Mouse (Mus musculus): ENCODE data around the gene Fasn. TPM values are rescaled to one million over a fixed set of nuclear protein-coding genes. Genes with fewer than 3 reads are reported as not detected.
"Not testable (repeated sequence)": the region's sequence is repeated elsewhere in the genome, so short reads cannot be mapped to it uniquely, and the experiment has no call there.

The Fasn gene
- 125 and 139 TPM in 2 replicates for polyA plus RNA-seq (2016; fragmentation: Nextera tagmentation; extraction: Ambion mirVana)

DNA sequence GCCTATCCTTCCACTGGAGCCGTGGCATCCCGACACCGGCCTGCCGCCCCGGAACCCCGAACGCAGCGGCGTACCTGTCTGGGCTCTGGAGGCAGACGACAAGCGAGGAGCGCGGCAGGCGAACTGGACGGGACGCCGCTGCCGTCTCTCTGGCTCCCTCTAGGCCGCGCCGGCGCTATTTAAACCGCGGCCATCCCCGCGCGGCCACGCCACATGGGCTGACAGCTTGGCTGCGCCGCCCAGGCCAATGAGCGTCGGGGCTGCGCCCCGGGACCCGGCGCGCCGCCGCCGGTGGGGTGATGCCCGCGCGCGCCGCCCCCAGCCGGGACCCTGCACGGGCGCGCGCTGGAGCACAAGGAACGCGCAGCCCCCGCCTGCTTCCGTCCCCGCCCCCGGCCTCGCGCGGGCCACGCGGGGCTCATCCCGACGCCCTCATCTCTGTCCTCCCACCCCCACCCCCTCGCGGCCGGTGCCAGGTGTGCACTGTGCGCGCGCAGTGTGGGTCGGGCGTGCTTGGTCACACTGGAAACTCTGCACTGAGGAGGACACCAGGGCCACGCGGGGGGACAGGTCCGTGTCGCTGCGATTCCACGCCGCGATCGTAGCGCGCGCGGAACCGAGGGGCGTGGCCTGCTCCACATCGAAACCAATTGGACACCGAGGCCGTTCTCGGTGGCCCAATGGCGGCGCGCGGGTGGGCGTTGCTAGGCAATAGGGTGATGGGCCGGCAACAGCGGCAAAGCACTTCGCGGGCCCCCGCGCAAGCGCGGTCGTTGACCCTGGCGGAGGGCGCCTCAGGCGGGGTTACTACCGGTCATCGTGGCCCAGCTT lies at the start of gene Fasn:
Gene Fasn (minus strand): TSS at position 592 of the 831 bp plus-strand sequence.
- H3K27ac ChIP-seq: peak within 1 kb of the TSS; percentile 98
- H3K36me3 ChIP-seq: peaks cover 44% of the 10 kb centered on the region
- H3K4me1 ChIP-seq: peaks cover 48% of the 10 kb centered on the region
- H3K4me3 ChIP-seq: peak within 1 kb of the TSS; percentile 91
- peak; percentile 98 for DNase-seq (ENCODE audit: low spot score)
- WGBS: under 1% methylated on average over 109 of the region's 109 CpGs
- H3K27me3 ChIP-seq (ENCODE audit: low read depth, poor library complexity, severe bottlenecking): no peaks in the 10 kb centered on the region
- no peaks in the 10 kb centered on the region for H3K9me3 ChIP-seq (replicated peaks)

DNA sequence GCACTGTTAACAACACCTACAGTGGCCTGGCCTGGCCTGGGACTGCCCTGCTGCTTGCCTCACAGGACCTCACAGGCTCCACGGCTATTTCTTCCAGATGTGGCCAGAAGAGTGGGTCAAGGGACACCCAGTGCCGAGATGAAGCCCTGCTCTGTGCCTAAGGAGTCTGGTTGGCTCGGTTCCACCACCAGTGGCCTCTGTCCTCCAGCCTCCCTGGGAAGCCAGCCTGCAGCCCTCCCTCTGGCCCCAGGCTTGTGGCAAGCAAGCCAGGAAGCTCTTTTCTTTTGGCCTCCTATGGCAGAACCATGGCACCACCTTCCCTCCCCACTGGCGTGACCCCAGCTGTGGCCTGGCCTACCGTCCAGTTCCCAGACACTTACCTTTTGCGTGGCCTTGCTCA lies 48.9 kb upstream of the Fasn start:
- Histone ChIP-seq H3K4me3 (no peak overlapping the region), H3K9me3 (replicated peaks) (no peaks in the 10 kb centered on the region), H3K27me3 (ENCODE audit: low read depth, poor library complexity, severe bottlenecking) (no peaks in the 10 kb centered on the region), H3K27ac (peak overlapping the region; percentile 67), H3K36me3 (peaks cover 11% of the 10 kb centered on the region), H3K4me1 (peaks cover 10% of the 10 kb centered on the region)
- 75% methylated on average over 6 of the region's 6 CpGs for WGBS
- DNase-seq (ENCODE audit: low spot score): no peak

DNA sequence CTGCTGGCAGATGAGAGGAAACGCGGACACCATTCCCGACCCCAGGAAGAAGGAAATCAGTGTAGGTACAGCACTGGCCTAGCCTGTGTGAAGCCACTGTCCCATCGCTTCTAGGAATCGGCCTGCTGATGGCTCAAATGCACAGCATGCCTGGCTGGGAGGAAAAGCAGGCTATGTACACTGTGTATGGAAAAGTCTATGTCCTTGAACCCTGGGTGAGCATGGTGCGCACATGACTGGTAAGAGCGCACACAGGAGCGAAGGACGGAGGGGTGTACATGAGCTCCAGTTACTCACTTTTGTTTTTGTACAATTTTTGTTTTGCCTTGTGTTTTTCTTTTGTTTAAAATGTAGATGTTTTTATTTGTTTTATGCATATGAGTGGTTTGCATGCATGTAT lies 47.2 kb upstream of the Fasn start:
- no peak overlapping the region for H3K4me3 ChIP-seq
- WGBS: 94% methylated on average over 9 of the region's 9 CpGs
- no peaks in the 10 kb centered on the region for H3K27me3 ChIP-seq (ENCODE audit: low read depth, poor library complexity, severe bottlenecking)
- no peaks in the 10 kb centered on the region for H3K9me3 ChIP-seq (replicated peaks)
- peaks cover 3% of the 10 kb centered on the region; the same call in 1 of the 2 replicates for H3K36me3 ChIP-seq
- H3K27ac ChIP-seq: no peak overlapping the region
- no peak for DNase-seq (ENCODE audit: low spot score)
- peaks cover 10% of the 10 kb centered on the region for H3K4me1 ChIP-seq

DNA sequence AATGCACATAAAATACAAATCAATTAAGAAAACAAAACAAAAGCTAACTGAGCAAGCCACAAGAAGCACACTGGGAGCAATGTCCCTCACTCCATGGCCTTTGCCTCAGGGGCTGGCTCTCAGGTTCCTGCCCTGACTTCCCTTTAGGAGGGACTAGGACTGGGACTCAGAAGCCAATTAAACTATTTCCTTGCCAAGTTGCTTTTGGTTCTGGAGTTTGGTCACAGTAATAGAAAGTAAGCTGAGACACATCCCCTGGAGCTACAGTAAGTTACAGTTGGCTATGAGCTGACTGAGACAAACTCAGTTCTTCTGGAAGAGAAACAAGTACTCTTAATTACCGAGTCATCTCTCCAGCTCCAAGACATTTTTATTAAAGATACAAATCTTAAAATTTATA lies 41.5 kb upstream of the Fasn start:
- peaks cover 31% of the 10 kb centered on the region for H3K36me3 ChIP-seq
- H3K27me3 ChIP-seq (ENCODE audit: low read depth, poor library complexity, severe bottlenecking): no peaks in the 10 kb centered on the region
- no peaks in the 10 kb centered on the region; the same call in 1 of the 2 replicates for H3K4me1 ChIP-seq
- WGBS: 92% methylated on average over 1 of the region's 1 CpGs
- no peak overlapping the region for H3K27ac ChIP-seq
- no peak for DNase-seq (ENCODE audit: low spot score)
- no peak overlapping the region for H3K4me3 ChIP-seq
- no peaks in the 10 kb centered on the region for H3K9me3 ChIP-seq (replicated peaks)

- no peak for DNase-seq (ENCODE audit: low spot score)
- Histone ChIP-seq H3K27ac (no peak overlapping the region), H3K4me1 (no peaks in the 10 kb centered on the region; the same call in 1 of the 2 replicates), H3K4me3 (no peak overlapping the region), H3K36me3 (peaks cover 59% of the 10 kb centered on the region), H3K27me3 (ENCODE audit: low read depth, poor library complexity, severe bottlenecking) (no peaks in the 10 kb centered on the region), H3K9me3 (replicated peaks) (no peaks in the 10 kb centered on the region)
- WGBS: 80% methylated on average over 10 of the region's 10 CpGs
Measured at GRCm38 (mm10) chr11:120862819-120863218, 38.5 kb upstream of the Fasn start.

- H3K4me1 ChIP-seq; H3K9me3 ChIP-seq (replicated peaks); H3K27me3 ChIP-seq (ENCODE audit: low read depth, poor library complexity, severe bottlenecking); DNase-seq (ENCODE audit: low spot score); H3K27ac ChIP-seq; H3K4me3 ChIP-seq: not testable (repeated sequence)
- H3K36me3 ChIP-seq: peaks cover 55% of the 10 kb centered on the region
- WGBS: 98% methylated on average over 3 of the region's 3 CpGs
Measured at GRCm38 (mm10) chr11:120855938-120856337, 31.6 kb upstream of the Fasn start.

DNA sequence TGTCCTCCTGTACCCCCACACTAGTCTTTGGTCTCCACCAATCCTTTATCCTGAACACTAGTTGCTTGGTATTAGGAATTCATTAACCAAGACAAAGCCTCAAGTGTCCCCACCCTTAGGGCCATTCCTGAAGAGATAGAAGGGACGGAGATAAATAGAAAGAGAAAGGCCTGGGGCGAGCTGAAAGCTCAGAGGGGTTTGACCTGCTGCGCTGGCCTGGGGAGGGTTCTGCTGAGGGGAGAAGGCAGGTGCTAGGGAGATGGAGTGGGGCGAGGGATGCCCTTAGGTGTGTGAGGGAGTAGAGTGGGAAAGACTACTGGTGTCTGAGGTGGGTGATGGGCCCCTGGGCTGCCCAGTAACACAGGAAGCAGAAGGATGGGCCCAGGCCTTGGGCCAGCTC lies 29.4 kb upstream of the Fasn start:
- no peak for DNase-seq (ENCODE audit: low spot score)
- 83% methylated on average over 4 of the region's 4 CpGs for WGBS
- peaks cover 34% of the 10 kb centered on the region for H3K36me3 ChIP-seq
- no peak overlapping the region for H3K27ac ChIP-seq
- H3K9me3 ChIP-seq (replicated peaks): no peaks in the 10 kb centered on the region
- H3K27me3 ChIP-seq (ENCODE audit: low read depth, poor library complexity, severe bottlenecking): no peaks in the 10 kb centered on the region
- H3K4me3 ChIP-seq: no peak overlapping the region
- H3K4me1 ChIP-seq: peaks cover 12% of the 10 kb centered on the region

DNA sequence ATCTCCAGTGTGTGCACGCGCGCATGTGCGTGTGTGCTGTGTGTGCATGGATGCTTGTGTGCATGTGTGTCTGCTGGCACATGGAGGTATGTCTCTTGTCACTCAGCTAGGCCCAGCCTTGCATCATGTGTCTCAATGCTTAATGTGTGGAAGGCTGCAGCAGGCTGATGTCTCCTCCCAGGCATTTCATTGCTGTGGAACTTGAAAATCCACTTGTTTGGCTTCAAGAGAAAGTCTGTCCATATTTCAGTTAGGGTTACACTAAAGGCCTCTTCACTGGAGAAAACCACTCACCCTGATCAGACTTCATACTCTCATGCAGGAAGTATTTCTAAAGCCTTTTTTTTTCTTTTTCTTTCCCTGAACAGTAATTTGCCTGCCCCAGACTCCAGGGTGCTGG lies 28.8 kb upstream of the Fasn start:
- Histone ChIP-seq H3K4me1 (peaks cover 12% of the 10 kb centered on the region), H3K9me3 (replicated peaks) (no peaks in the 10 kb centered on the region), H3K36me3 (peaks cover 28% of the 10 kb centered on the region), H3K27ac (no peak overlapping the region), H3K27me3 (ENCODE audit: low read depth, poor library complexity, severe bottlenecking) (no peaks in the 10 kb centered on the region), H3K4me3 (no peak overlapping the region)
- WGBS: 94% methylated on average over 4 of the region's 4 CpGs
- DNase-seq (ENCODE audit: low spot score): no peak

- H3K9me3 ChIP-seq (replicated peaks): no peaks in the 10 kb centered on the region
- H3K27ac ChIP-seq: no peak overlapping the region
- peaks cover 12% of the 10 kb centered on the region for H3K4me1 ChIP-seq
- DNase-seq (ENCODE audit: low spot score): no peak
- 74% methylated on average over 11 of the region's 11 CpGs for WGBS
- no peak overlapping the region for H3K4me3 ChIP-seq
- no peaks in the 10 kb centered on the region for H3K27me3 ChIP-seq (ENCODE audit: low read depth, poor library complexity, severe bottlenecking)
- peaks cover 26% of the 10 kb centered on the region for H3K36me3 ChIP-seq
Measured at GRCm38 (mm10) chr11:120852083-120852935, 28.0 kb upstream of the Fasn start.

GRCm38 (mm10) chr11:120851582-120851981 lies 27.2 kb upstream of the Fasn start:
- Histone ChIP-seq H3K4me1 (peaks cover 12% of the 10 kb centered on the region), H3K27me3 (ENCODE audit: low read depth, poor library complexity, severe bottlenecking) (no peaks in the 10 kb centered on the region), H3K27ac (peak overlapping the region; percentile 22; the same call in 1 of the 2 replicates), H3K36me3 (peaks cover 26% of the 10 kb centered on the region), H3K9me3 (replicated peaks) (no peaks in the 10 kb centered on the region), H3K4me3 (no peak overlapping the region)
- no peak for DNase-seq (ENCODE audit: low spot score)
- WGBS: 78% methylated on average over 2 of the region's 2 CpGs

DNA sequence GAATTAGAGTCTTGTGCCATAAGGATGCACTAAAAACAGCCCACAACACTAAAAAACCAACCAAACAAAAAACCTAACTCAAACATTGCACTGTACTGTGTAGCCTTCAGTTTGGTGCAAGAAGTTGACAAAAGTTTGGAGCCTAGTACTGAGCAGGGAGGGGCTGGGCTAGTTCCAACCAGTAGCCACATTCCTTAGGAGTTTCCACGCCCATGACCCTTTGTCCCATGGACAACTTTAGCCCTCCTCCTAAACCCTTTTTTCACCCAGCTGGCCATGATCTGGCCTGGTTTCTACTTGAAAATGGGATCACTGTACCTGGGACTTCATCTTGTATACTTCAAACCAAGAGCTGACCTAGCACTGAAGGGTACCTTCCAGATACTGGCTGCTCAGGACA lies 26.8 kb upstream of the Fasn start:
- Histone ChIP-seq H3K36me3 (peaks cover 21% of the 10 kb centered on the region), H3K27me3 (ENCODE audit: low read depth, poor library complexity, severe bottlenecking) (no peaks in the 10 kb centered on the region), H3K27ac (peak overlapping the region; percentile 22), H3K4me3 (no peak overlapping the region), H3K9me3 (replicated peaks) (no peaks in the 10 kb centered on the region), H3K4me1 (peaks cover 12% of the 10 kb centered on the region)
- WGBS: 79% methylated on average over 1 of the region's 1 CpGs
- DNase-seq (ENCODE audit: low spot score): no peak

DNA sequence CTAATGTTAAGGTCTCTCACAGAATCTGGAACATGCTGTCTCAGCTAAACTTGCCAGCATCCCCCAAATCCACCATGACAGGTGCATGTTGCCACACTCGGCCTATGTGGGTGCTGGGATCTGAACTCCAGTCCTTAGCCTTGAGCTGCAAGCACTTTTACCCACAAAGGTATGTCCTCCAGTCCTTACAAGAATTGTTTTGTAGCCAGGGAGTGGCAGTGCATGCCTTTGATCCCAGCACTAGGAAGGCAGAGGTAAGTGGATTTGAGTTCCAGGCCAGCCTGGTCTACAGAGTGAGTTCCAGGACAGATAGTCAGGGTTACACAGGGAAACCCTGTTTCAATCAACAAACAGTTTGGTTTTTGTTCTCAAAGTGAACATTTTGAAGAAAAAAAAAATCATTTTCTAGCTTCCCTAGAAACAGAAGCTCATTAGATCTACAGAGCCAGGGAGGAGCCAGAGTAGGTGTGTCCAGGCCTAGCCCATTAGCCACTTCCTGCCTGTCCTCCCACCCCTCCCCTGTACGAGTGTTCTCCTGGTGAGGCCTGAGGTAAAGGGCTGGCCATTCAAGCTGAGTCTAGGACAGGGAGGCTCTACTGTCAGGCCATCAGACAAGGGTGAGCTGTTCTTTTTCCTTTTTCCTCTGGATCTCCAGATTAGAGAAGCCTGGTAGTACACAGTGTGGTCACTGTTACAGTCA lies 26.1 kb upstream of the Fasn start:
- peaks cover 17% of the 10 kb centered on the region for H3K36me3 ChIP-seq
- H3K27ac ChIP-seq: peak overlapping the region; percentile 22
- no peak for DNase-seq (ENCODE audit: low spot score)
- no peaks in the 10 kb centered on the region for H3K27me3 ChIP-seq (ENCODE audit: low read depth, poor library complexity, severe bottlenecking)
- WGBS: 56% methylated on average over 2 of the region's 2 CpGs
- H3K4me3 ChIP-seq: no peak overlapping the region
- no peaks in the 10 kb centered on the region for H3K9me3 ChIP-seq (replicated peaks)
- peaks cover 12% of the 10 kb centered on the region for H3K4me1 ChIP-seq

All from limb, embryonic 10.5 days (tissue).